Mouse (Mus musculus) lung, postnatal 36 days (tissue): ENCODE data around the gene Abca17.
A peak's percentile ranks its signal among the peaks of the same experiment; 100 is the strongest.

ENCODE experiments used
- DNase-seq: peaks from one replicate; pipeline ENCODE4 v3.0.0; 2022; ENCODE audit warnings: mixed read lengths

Abca17 gene

DNA sequence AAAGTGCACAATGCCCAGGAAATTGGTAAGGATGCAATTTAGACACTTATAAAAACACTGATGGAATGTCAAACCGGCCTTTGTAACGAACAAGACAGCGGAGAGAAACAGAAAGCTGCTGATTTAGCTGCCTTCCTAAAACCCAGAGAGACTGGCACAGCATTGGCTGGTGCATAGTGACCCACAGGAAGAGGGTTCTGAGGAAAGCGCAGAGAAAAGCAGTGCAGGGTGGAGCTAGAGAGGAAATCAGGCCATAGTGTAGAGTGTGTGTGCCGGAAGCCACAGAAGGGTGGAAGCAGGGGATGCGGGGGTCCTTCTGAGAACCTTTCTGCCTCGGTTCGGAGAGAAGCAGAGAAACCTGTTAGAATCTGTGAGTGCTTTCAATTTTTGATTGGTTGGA is 6.2 kb downstream of the Abca17 start:
- no peak for DNase-seq

DNA sequence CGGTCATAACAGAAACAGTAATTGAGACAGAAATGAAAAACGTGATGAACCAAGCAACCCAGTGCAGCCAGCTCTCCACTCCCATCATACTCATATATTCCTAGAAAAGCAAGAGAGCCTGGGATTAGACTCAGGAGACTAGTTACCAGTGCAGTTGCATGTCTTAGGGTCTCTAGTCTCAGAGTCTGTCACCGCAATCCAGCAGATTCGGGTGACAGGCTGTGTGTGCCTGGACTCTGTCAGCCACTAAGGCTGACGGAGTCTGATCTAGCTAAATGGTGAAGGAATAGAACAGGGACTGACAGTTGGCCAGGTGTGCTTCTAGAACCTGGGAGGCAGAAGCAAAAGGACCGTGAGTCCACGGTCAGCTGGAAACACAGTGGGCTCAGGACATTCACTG is 23.2 kb downstream of the Abca17 start:
- DNase-seq = no peak

- DNase-seq = no peak
These were observed 25.8 kb downstream of the Abca17 start for GRCm38 (mm10) chr17:24325051-24325450.

- no peak for DNase-seq
These were observed 30.0 kb downstream of the Abca17 start for GRCm38 (mm10) chr17:24320826-24321225.

GRCm38 (mm10) chr17:24307500-24307899 is 43.4 kb downstream of the Abca17 start:
- peak; percentile 57 for DNase-seq

- no peak for DNase-seq
These were observed 50.2 kb downstream of the Abca17 start for GRCm38 (mm10) chr17:24300651-24301050.

DNA sequence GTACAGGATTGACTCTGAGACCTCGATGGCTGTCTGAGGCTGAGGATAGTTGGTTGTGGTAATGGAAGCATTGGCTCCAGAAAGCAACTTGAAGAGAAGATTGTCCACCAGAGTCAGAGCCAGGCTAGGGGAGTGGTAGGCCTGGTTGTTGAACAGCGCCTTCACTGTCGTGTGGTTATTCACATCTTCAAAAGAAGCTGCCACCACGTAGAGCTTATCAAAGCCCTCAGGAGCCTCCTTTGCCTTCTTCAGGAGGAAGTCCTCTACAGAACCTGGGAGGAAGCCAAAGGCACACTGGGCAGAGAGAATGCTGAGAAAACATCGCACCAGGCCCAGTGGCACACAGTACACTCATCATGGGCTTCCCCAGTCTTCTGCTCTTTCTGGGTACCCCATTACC is 61.5 kb downstream of the Abca17 start:
- no peak for DNase-seq

DNA sequence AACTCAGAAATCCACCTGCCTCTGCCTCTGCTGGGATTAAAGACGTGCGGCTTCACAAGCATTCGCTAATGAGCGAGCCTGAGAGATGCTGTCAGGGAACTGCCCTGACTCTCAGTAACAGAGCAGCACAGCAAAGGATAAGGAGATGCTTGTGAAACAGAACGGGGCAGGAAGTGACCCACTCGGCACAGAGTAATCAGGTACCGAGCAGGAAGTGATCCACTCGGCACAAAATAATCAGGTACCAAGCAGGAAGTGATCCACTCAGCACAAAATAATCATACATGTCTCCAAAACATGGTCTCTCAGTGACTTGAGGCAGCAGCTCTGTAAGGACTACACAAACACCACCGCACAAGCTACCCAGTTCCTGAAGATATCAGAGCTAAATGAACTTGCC is 62.4 kb downstream of the Abca17 start:
- no peak for DNase-seq

DNA sequence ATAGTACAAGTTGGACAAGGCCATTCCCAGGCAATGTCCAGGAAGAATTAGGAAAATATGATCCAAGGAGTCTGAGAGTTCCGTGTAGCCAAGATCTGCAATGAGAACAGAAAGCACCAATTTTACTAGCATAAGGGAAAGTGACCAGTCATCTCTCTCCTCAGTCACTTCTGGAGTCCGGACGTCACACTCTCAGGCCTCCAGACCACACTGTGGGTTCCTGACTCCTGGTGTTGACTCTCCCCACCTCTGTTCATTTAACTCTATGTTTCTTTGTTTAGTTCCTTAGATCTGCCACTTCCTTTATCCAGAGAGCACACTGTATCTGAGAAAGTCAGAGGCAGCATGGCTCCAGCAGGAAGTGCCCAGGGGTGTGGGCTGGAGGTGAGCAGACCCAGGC is 65.2 kb downstream of the Abca17 start:
- no peak for DNase-seq

DNA sequence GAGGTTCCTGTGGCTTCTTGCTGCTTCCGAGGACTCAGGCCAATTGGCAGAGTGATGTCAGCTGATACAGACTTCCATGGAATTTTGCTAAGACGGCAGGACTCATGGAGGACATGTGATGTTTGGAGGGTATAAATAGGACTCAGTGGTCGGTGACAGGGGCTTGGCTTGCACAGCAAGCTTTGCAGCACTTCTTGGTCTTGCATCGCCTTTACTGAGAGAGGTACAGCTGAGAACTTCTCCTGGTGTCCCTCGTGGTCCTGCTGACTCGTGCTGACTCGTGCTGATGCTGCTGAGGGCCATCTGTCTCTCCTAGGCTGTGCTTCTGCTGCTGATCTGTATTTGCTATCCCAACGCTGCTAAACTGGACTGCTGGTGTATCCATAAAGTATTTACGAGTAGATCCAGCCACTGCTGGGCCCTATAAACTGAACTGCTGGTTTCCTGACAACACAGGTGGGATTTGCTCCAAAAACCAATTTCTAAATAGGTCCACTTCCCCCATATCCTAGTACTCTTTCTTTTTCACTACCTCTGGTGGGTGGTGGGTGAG is 67.5 kb downstream of the Abca17 start:
- no peak for DNase-seq

GRCm38 (mm10) chr17:24282637-24283036 is 68.2 kb downstream of the Abca17 start:
- DNase-seq = peak; percentile 27

GRCm38 (mm10) chr17:24279907-24280306 is 71.0 kb downstream of the Abca17 start:
- no peak for DNase-seq

DNA sequence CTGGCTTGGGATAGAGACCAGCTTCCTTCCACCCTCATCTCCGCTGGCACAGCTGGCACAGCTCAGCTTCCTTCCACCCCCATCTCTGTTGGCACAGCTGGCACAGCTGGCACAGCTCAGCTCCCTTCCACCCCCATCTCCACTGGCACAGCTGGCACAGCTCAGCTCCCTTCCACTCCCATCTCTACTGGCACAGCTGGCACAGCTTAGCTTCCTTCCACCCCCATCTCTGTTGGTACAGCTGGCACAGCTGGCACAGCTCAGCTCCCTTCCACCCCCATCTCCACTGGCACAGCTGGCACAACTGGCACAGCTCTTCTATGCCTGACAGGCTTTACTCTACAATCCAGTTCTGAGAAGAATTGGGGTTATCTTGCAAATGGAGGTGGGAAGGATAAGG is 83.7 kb downstream of the Abca17 start:
- no peak for DNase-seq

DNA sequence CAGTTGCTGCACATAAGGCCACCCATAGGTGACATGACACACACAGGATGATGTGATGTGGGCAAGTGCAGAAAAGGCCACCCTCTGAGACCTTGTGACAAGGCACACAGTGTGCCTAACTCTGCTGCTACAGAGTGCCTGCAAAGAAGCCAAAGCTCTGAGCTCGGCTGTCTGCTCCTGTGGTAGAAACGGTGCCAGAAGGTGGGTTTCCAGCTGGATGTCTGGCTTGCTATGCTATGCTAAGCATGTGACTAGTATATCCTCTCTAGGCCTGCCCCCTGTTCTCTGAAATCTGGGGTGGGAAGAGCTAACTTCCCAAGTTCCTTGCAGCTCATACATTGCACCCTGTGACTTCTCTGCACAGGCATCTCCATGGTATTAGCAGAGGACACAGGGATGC is 86.1 kb downstream of the Abca17 start:
- no peak for DNase-seq

DNA sequence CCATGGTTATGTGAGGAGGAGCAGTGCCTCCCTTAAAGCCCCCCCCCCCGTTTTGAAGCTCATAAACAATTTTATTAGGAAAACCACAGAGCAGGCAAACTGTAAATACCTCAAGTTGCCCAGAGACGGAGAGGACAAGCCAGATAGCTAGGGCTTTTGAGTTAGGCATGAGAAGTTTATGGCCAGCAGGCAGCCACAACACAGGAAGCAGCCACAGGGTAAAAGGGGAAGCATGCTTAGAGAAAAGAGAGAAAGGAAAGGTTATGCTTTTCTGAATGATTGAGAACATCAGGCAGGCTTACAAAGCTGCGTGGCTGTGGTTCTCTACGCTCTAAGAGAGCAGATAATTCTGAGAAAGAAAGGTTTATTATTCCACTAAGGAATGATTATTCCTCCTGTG is 90.4 kb downstream of the Abca17 start:
- DNase-seq = no peak

DNA sequence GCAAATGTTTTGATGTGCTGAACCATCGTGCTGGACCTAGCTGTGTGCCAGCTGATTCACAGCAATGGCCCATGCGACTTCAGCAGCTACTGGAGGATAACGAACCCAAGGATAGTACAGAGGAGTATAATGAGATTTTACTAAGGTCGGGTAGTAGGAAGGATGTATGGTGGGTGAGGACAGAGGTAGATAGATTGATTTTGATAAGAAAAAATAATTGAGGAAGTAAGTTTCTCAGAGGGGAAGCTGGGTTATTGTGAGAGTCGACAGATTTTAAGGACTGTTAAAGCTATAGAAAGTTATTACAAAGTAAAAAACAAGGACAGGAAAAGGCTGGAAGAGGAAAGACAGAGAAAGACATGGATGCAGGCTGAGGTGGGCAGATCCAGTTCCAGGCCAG is 91.2 kb downstream of the Abca17 start:
- no peak for DNase-seq

DNA sequence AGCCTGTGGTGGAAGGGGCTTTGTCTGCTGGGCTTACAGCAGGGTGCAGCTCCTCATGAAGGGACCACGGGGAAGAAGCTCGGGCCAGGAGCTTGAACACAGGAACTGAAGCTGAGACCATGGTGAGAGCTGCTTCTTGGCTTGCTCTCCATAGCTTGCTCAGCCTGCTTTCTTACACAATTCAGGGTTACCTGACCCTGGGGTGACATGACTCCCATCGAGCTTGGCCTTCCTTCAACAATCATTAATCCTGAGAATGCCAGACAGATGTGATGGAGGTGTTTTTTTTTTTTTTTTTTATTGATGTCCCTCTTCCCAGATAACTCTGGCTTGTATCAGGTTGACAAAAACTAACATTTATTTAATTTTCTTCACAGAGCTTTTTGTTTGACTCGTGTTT is 91.9 kb downstream of the Abca17 start:
- DNase-seq = no peak

GRCm38 (mm10) chr17:24252329-24252728 is 98.5 kb downstream of the Abca17 start:
- DNase-seq = no peak

- DNase-seq = peak; percentile 99
These were observed 99.4 kb downstream of the Abca17 start, which contains the start of gene Ccnf for GRCm38 (mm10) chr17:24251320-24252069. Gene Ccnf, minus strand, starts transcription at chr17:24251484.

DNA sequence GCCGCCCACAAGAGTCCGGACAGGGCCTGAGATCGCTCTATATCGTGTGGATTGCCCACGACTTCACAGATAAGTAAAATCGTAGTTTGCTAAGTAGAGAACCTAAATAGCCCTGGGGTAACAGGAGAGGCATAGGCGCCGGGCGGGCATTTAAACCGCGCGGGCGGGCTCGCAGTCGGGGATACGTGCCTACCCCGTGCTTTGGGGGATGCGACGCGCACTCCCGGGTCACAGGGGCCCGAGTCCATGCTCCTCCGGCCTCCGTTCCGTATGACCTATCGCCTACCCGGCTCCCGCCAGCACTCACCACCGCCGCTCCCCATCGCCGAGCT is 99.9 kb downstream of the Abca17 start:
- DNase-seq = no peak

GRCm38 (mm10) chr17:24248641-24249040 is 102.2 kb downstream of the Abca17 start:
- DNase-seq = peak; percentile 10

DNA sequence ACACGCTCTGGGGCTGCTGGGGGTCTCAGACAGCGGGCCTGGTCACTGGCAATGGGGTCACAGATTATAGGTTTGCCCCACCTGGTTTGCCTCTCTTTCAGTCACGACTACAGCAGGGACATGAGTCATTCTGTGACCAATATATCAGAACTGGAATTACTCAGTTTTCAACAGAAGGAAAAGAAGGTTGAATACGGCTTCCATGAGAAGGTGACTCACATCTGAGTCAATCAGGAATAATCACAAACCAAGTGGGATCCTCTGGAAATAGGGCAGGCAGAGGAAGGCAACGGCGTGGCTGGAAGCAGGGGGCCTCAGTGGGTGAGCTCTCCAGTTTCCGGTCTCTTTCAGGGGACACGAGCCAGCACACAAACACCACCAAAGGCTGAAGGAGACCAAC is 106.8 kb downstream of the Abca17 start:
- no peak for DNase-seq

GRCm38 (mm10) chr17:24243311-24243969 is 107.4 kb downstream of the Abca17 start:
- DNase-seq = peak; percentile 62

DNA sequence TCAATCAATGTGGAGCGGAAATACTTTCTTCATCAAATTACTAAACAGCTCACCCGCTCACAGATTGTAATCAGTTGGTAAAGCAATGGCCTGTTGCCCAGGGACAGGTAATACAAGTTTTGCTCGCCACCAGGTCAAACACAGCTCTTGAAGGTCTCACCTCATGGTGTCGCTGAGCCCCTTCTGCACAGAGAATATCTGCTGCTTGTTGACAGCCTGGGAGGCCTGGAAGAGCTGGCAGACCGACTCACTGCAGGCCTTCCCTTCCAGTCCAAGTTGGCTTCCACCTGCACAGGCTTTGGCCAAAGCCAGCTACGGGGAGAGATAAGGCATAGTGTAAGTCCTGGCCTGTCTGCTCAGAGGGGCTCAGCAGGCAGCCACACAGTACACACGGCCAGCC is 113.9 kb downstream of the Abca17 start:
- peak; percentile 6 for DNase-seq
